Mouse (Mus musculus) E14TG2a.4 (cell line): ENCODE data around the gene Micu1.

Source experiments
- CTCF ChIP-seq: conservative IDR thresholded peaks from 2 replicates; pipeline ENCODE4 v1.5.1; 2014; ENCODE audit warnings: low read length
- NANOG ChIP-seq: IDR thresholded peaks from 2 replicates; pipeline ENCODE4 v1.6.1; 2014; ENCODE audit warnings: borderline replicate concordance, low read length, mixed read lengths
- POU5F1 ChIP-seq: IDR thresholded peaks from 2 replicates; pipeline ENCODE4 v1.6.1; 2014; ENCODE audit warnings: low read length, borderline replicate concordance

DNA sequence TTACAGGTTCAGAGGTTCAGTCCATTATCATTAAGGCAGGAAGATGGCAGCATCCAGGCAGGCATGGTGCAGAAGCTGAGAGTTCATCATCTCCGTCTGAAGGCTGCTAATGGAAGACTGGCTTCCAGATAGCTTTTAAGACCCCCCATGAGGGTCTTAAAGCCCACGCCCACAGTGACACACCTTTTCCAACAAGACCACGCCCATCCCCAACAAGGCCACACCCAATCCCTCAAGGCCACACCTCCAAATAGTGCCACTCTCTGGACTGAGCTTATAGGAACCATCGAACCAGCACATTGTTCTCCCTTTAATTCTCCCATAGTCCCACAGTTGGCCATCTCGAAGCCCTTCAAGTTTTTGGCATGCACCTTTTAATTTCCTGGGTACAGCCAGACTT lies 2.8 kb upstream of the Micu1 start:
- TF ChIP-seq CTCF (no peak), POU5F1 (no peak), NANOG (no peak)
